Mouse (Mus musculus) gastrocnemius, adult 8-10 months (tissue): ENCODE results near the gene Pifo. TPM values are rescaled to one million over a fixed set of nuclear protein-coding genes. Genes with fewer than 3 reads are reported as not detected.

Experiments used
- DNase-seq, 2 experiments: peaks; one replicate each; pipeline ENCODE4 v3.0.0; 2022; ENCODE audit warnings: low spot score in 2 of 2
- total RNA-seq, 4 experiments: library from RNA; stranded (reverse); gene quantifications; 2 replicates each; pipeline ENCODE4 v1.2.4; 2022

The Pifo gene
- total RNA-seq, 4 experiments from 2014 or later: 0.36 to 0.54 TPM; not detected in 2

- DNase-seq: no peak
These were observed 57.2 kb downstream of the Pifo start for GRCm38 (mm10) chr3:105957235-105957634.

GRCm38 (mm10) chr3:105951348-105951747 is 63.1 kb downstream of the Pifo start:
- DNase-seq: no peak

Other genes with a start within 250 kb of the Pifo start
- 10 to 100 TPM; 86.6 to 93.8 (median 92.1) TPM for gene Rap1a, start 213.3 kb downstream of the Pifo start, total RNA-seq
- gene Adora3, start 143.8 kb downstream of the Pifo start, total RNA-seq: under 1 TPM in 1 of 4 experiments, not detected in 3; 0.40 TPM
- gene Tmigd3, start 143.7 kb downstream of the Pifo start, total RNA-seq: under 1 TPM in 1 of 4 experiments, not detected in 3; 0.31 TPM
- under 1 TPM in 2 of 4 experiments, not detected in 2; 0.17 to 0.43 TPM for gene I830077J02Rik, start 82.0 kb downstream of the Pifo start, total RNA-seq
- 10 to 100 TPM; 30.4 to 36.9 (median 33.5) TPM for gene Wdr77, start 55.3 kb downstream of the Pifo start, total RNA-seq
- 100 to 1,000 TPM; 508 to 548 (median 541) TPM for gene Atp5f1, start 54.5 kb downstream of the Pifo start, total RNA-seq
- gene Ovgp1, start 40.9 kb downstream of the Pifo start, total RNA-seq: 1 to 10 TPM in 1 of 4 experiments, under 1 TPM in 3; 0.48 to 1.3 (median 0.71) TPM
- gene Chil5, start 18.2 kb upstream of the Pifo start, total RNA-seq: not detected
- under 1 TPM; 0.21 to 0.79 (median 0.45) TPM for gene Chia1, start 98.6 kb upstream of the Pifo start, total RNA-seq
- gene Chil3, start 152.9 kb upstream of the Pifo start, total RNA-seq: not detected
- gene Chil4, start 204.9 kb upstream of the Pifo start, total RNA-seq: not detected